Mouse (Mus musculus): Measurements from ENCODE around the gene Olfr1532-ps1.
"Not testable (repeated sequence)": the region's sequence is repeated elsewhere in the genome, so short reads cannot be mapped to it uniquely, and the experiment has no call there.

Gene Olfr1532-ps1

GRCm38 (mm10) chr7:106907676-106908075 lies at the start of gene Olfr1532-ps1:
Gene Olfr1532-ps1 (plus strand): TSS chr7:106908001.
- DNase-seq: no peak

GRCm38 (mm10) chr7:106862885-106863284 lies 44.9 kb upstream of the Olfr1532-ps1 start, which contains the start of gene Olfr704:
Gene Olfr704 (plus strand): TSS chr7:106863185.
- no peak for DNase-seq

GRCm38 (mm10) chr7:106876791-106877190 lies 31.0 kb upstream of the Olfr1532-ps1 start, which contains the start of gene Olfr705:
Gene Olfr705 (minus strand): TSS chr7:106876891.
- DNase-seq: no peak

- no peak for DNase-seq
Measured at GRCm38 (mm10) chr7:106888062-106888461, 19.7 kb upstream of the Olfr1532-ps1 start, which contains the start of gene Olfr706. Gene Olfr706 (minus strand): TSS chr7:106888162.

- DNase-seq: not testable (repeated sequence)
Measured at GRCm38 (mm10) chr7:106901141-106901540, 6.7 kb upstream of the Olfr1532-ps1 start, which contains the start of gene Olfr707. Gene Olfr707 (minus strand): TSS chr7:106901241.

- DNase-seq: peak; percentile 0 to 3
Measured at GRCm38 (mm10) chr7:106920961-106921360, 13.2 kb downstream of the Olfr1532-ps1 start.

GRCm38 (mm10) chr7:106932119-106932518 lies 24.3 kb downstream of the Olfr1532-ps1 start, which contains the start of gene Olfr709-ps1:
Gene Olfr709-ps1 (minus strand): TSS chr7:106932219.
- DNase-seq: no peak

- no peak for DNase-seq
Measured at GRCm38 (mm10) chr7:106948212-106948611, 40.4 kb downstream of the Olfr1532-ps1 start, which contains the start of gene Olfr710. Gene Olfr710 (minus strand): TSS chr7:106948312.

- no peak for DNase-seq
Measured at GRCm38 (mm10) chr7:106963837-106964236, 56.0 kb downstream of the Olfr1532-ps1 start, which contains the start of gene Olfr6. Gene Olfr6 (minus strand): TSS chr7:106963937.

All from cerebellum, postnatal 14 days (tissue).